Mouse (Mus musculus): ENCODE data around the gene Dpp9.

DNA sequence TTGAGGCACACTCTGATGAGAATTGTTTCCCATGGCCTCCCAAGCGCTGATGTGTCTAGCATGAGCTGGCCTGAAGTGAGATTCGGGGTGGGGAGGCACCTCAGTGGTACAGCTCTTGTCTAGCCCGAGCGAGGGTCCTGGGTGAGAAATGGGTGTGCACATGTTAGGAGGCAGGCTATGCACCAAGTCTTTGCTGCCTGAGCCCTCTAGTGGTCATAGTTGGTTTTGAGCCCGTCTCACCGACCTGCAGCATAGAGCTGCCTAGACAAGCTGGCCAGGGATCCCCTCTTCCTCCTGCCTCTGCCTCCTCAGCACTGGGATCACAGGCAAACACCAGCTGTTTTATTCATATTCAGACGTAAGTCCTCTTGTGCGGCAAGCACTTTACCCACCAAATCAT, 45.3 kb upstream of the Dpp9 start:
- TF ChIP-seq POLR2A (IDR thresholded peaks at IDR 0.05; ENCODE audit: extremely low read depth, insufficient read depth, low read length) (no peak), CTCF (IDR thresholded peaks at IDR 0.05; ENCODE audit: low read depth, low read length) (peak; percentile 89)

Measured in liver, adult 2 months (tissue).